Mouse (Mus musculus): Measurements from ENCODE around the gene Rad54l2. TPM values are rescaled to one million over a fixed set of nuclear protein-coding genes. Genes with fewer than 3 reads are reported as not detected.

The Rad54l2 gene
- polyA plus RNA-seq, 1 experiment: 8.0 TPM

DNA sequence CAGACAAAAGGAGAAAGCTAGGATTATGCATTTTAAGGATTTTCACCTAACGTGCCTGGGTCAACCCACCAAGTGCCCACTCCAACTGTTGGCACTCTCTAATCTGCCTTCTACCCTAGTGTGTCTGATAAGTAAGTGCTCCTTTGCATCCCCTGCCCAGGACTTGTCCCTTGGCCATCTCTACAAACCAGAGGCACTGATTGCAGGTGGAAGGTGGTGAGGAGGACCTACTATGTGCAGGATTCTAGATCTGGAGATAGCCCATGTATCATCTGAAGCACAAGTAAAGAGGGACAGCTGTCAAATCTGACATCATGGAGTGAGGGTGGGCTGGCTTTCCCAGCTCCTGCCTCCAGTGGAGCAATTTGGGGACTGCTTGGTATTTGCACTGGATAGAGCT is 129.1 kb downstream of the Rad54l2 start:
- Histone ChIP-seq H3K36me3 (ENCODE audit: control insufficient read depth, insufficient read depth) (peaks cover 11% of the 10 kb centered on the region), H3K4me3 (ENCODE audit: insufficient read depth, poor library complexity, severe bottlenecking) (no peak overlapping the region), H3K79me3 (ENCODE audit: low read depth) (no peaks in the 10 kb centered on the region), H3K27me3 (ENCODE audit: control insufficient read depth, insufficient read depth, insufficient read length) (peaks cover 9% of the 10 kb centered on the region), H3ac (ENCODE audit: control insufficient read depth, insufficient read length, low read depth) (no peak overlapping the region), H3K79me2 (ENCODE audit: control insufficient read depth, insufficient read depth) (no peaks in the 10 kb centered on the region)
- no peak for TF ChIP-seq CTCF (IDR thresholded peaks at IDR 0.05; ENCODE audit: control insufficient read depth, insufficient read depth, insufficient read length)
- no peak for TF ChIP-seq FOSL1 (IDR thresholded peaks at IDR 0.05; ENCODE audit: insufficient read depth, low read length, poor library complexity, severe bottlenecking)

- TF ChIP-seq MYOD1 (IDR thresholded peaks at IDR 0.05; ENCODE audit: control insufficient read depth, insufficient read length, low read depth) (no peak), FOSL1 (IDR thresholded peaks at IDR 0.05; ENCODE audit: insufficient read depth, low read length, poor library complexity, severe bottlenecking) (no peak), MYOG (IDR thresholded peaks at IDR 0.05; ENCODE audit: control insufficient read depth, extremely low read depth, insufficient read length) (no peak), CEBPB (IDR thresholded peaks at IDR 0.05; ENCODE audit: low read depth) (no peak), MAX (IDR thresholded peaks at IDR 0.05) (no peak), CTCF (IDR thresholded peaks at IDR 0.05; ENCODE audit: control insufficient read depth, insufficient read depth, insufficient read length) (no peak), USF1 (IDR thresholded peaks at IDR 0.05; ENCODE audit: low read depth) (no peak)
- H3ac ChIP-seq (ENCODE audit: control insufficient read depth, insufficient read length, low read depth): no peak overlapping the region
- no peaks in the 10 kb centered on the region for H3K79me3 ChIP-seq (ENCODE audit: low read depth)
- H3K36me3 ChIP-seq (ENCODE audit: control insufficient read depth, insufficient read depth): peaks cover 11% of the 10 kb centered on the region
- no peak overlapping the region for H3K4me3 ChIP-seq (ENCODE audit: insufficient read depth, poor library complexity, severe bottlenecking)
- H3K79me2 ChIP-seq (ENCODE audit: control insufficient read depth, insufficient read depth): no peaks in the 10 kb centered on the region
- H3K27me3 ChIP-seq (ENCODE audit: control insufficient read depth, insufficient read depth, insufficient read length): peaks cover 13% of the 10 kb centered on the region
Observed at GRCm38 (mm10) chr9:106659441-106659840, 129.6 kb downstream of the Rad54l2 start.

- H3K27me3 ChIP-seq (ENCODE audit: control insufficient read depth, insufficient read depth, insufficient read length): peaks cover 27% of the 10 kb centered on the region
- H3K36me3 ChIP-seq (ENCODE audit: control insufficient read depth, insufficient read depth): peaks cover 11% of the 10 kb centered on the region
- H3ac ChIP-seq (ENCODE audit: control insufficient read depth, insufficient read length, low read depth): no peak overlapping the region
Observed at GRCm38 (mm10) chr9:106657592-106657991, 131.4 kb downstream of the Rad54l2 start.

DNA sequence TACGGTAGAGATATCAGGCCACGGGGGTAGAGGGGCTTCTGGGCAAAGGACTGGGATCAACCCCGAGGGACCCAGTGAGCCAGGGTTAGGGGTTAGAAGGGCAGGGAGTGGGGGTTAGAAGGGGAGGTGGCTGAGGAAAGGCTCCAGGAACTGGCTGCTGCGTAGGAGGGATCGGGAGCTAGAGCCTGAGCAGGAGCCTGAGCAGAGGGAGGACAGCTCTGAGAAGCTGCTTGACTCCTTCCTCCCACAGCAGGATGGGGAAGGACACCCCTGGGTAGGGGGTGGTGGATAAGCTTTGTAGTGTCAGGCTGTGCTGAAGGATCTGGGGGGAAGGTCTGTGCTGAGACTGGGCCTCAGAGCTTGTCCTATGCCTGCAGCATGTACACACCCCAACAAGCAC is 132.2 kb downstream of the Rad54l2 start:
- Histone ChIP-seq H3K27me3 (ENCODE audit: control insufficient read depth, insufficient read depth, insufficient read length) (peaks cover 28% of the 10 kb centered on the region), H3K4me3 (ENCODE audit: insufficient read depth, poor library complexity, severe bottlenecking) (no peak overlapping the region), H3K79me2 (ENCODE audit: control insufficient read depth, insufficient read depth) (no peaks in the 10 kb centered on the region), H3ac (ENCODE audit: control insufficient read depth, insufficient read length, low read depth) (no peak overlapping the region), H3K36me3 (ENCODE audit: control insufficient read depth, insufficient read depth) (peaks cover 6% of the 10 kb centered on the region), H3K79me3 (ENCODE audit: low read depth) (no peaks in the 10 kb centered on the region)
- TF ChIP-seq USF1 (IDR thresholded peaks at IDR 0.05; ENCODE audit: low read depth) (no peak), MYOD1 (IDR thresholded peaks at IDR 0.05; ENCODE audit: control insufficient read depth, insufficient read length, low read depth) (no peak), CEBPB (IDR thresholded peaks at IDR 0.05; ENCODE audit: low read depth) (no peak), CTCF (IDR thresholded peaks at IDR 0.05; ENCODE audit: control insufficient read depth, insufficient read depth, insufficient read length) (no peak), MAX (IDR thresholded peaks at IDR 0.05) (no peak), MYOG (IDR thresholded peaks at IDR 0.05; ENCODE audit: control insufficient read depth, extremely low read depth, insufficient read length) (no peak), FOSL1 (IDR thresholded peaks at IDR 0.05; ENCODE audit: insufficient read depth, low read length, poor library complexity, severe bottlenecking) (no peak)

More at GRCm38 (mm10) chr9:106657592-106657991, 131.4 kb downstream of the Rad54l2 start:
- no peak for TF ChIP-seq MYOG (IDR thresholded peaks at IDR 0.05; ENCODE audit: control insufficient read depth, extremely low read depth, insufficient read length)
- TF ChIP-seq MYOD1 (IDR thresholded peaks at IDR 0.05; ENCODE audit: control insufficient read depth, insufficient read length, low read depth): no peak
- no peak for TF ChIP-seq MAX (IDR thresholded peaks at IDR 0.05)
- no peak for TF ChIP-seq FOSL1 (IDR thresholded peaks at IDR 0.05; ENCODE audit: insufficient read depth, low read length, poor library complexity, severe bottlenecking)
- no peak for TF ChIP-seq CEBPB (IDR thresholded peaks at IDR 0.05; ENCODE audit: low read depth)
- Histone ChIP-seq H3K79me2 (ENCODE audit: control insufficient read depth, insufficient read depth) (no peaks in the 10 kb centered on the region), H3K79me3 (ENCODE audit: low read depth) (no peaks in the 10 kb centered on the region), H3K4me3 (ENCODE audit: insufficient read depth, poor library complexity, severe bottlenecking) (no peak overlapping the region)

- H3K4me3 ChIP-seq (ENCODE audit: insufficient read depth, poor library complexity, severe bottlenecking): no peak within 1 kb of the TSS
- TF ChIP-seq FOSL1 (IDR thresholded peaks at IDR 0.05; ENCODE audit: insufficient read depth, low read length, poor library complexity, severe bottlenecking) (no peak), CEBPB (IDR thresholded peaks at IDR 0.05; ENCODE audit: low read depth) (no peak), MYOG (IDR thresholded peaks at IDR 0.05; ENCODE audit: control insufficient read depth, extremely low read depth, insufficient read length) (no peak), CTCF (IDR thresholded peaks at IDR 0.05; ENCODE audit: control insufficient read depth, insufficient read depth, insufficient read length) (no peak), MYOD1 (IDR thresholded peaks at IDR 0.05; ENCODE audit: control insufficient read depth, insufficient read length, low read depth) (no peak), USF1 (IDR thresholded peaks at IDR 0.05; ENCODE audit: low read depth) (no peak), MAX (IDR thresholded peaks at IDR 0.05) (no peak)
Observed at GRCm38 (mm10) chr9:106655884-106656720, 132.9 kb downstream of the Rad54l2 start, which contains the start of gene Grm2. TSS of gene Grm2 (minus strand) at chr9:106656082.

More at GRCm38 (mm10) chr9:106655884-106656720, 132.9 kb downstream of the Rad54l2 start, which contains the start of gene Grm2:
- Histone ChIP-seq H3K36me3 (ENCODE audit: control insufficient read depth, insufficient read depth) (peaks cover 5% of the 10 kb centered on the region), H3ac (ENCODE audit: control insufficient read depth, insufficient read length, low read depth) (no peak within 1 kb of the TSS), H3K27me3 (ENCODE audit: control insufficient read depth, insufficient read depth, insufficient read length) (peaks cover 29% of the 10 kb centered on the region), H3K79me2 (ENCODE audit: control insufficient read depth, insufficient read depth) (no peaks in the 10 kb centered on the region), H3K79me3 (ENCODE audit: low read depth) (no peaks in the 10 kb centered on the region)
